Mouse (Mus musculus): ENCODE measurements around the gene Orm2. TPM values are rescaled to one million over a fixed set of nuclear protein-coding genes. Genes with fewer than 3 reads are reported as not detected.

Gene Orm2
- polyA plus RNA-seq, 1 experiment from 2014 or later, result not detected

GRCm38 (mm10) chr4:63356981-63357570 lies 5.2 kb upstream of the Orm2 start:
- Histone ChIP-seq H3K27me3 (ENCODE audit: control insufficient read depth, insufficient read depth, low read length) (no peaks in the 10 kb centered on the region), H3K4me1 (ENCODE audit: control insufficient read depth in 2 of 2, insufficient read depth in 2 of 2, low read length in 2 of 2) (peaks cover 4 to 9% of the 10 kb centered on the region in 2 experiments; a peak in 2 of 4 replicates), H3K9ac (ENCODE audit: low read length) (no peak overlapping the region), H3K4me3 (ENCODE audit: control insufficient read depth in 1 of 2, insufficient read depth in 1 of 2, low read depth in 1 of 2, low read length in 2 of 2) (no peak overlapping the region), H3K27ac (replicated peaks in 1 of 2; ENCODE audit: control insufficient read depth in 1 of 2, insufficient read depth in 1 of 2, low read depth in 2 of 2, low read length in 2 of 2) (no peak overlapping the region), H3K4me2 (ENCODE audit: low read length) (no peak overlapping the region), H3K9me3 (ENCODE audit: control insufficient read depth, low read length) (no peaks in the 10 kb centered on the region), H3K36me3 (ENCODE audit: control insufficient read depth, insufficient read depth, low read length) (no peaks in the 10 kb centered on the region)
- WGBS, result 63% methylated on average over 2 of the region's 2 CpGs
- no peak for ATAC-seq (ENCODE audit: insufficient number of reproducible peaks, insufficient read depth, low FRiP score, low read depth)

- Histone ChIP-seq H3K4me3 (ENCODE audit: control insufficient read depth in 1 of 2, insufficient read depth in 1 of 2, low read depth in 1 of 2, low read length in 2 of 2) (no peak overlapping the region), H3K27ac (replicated peaks in 1 of 2; ENCODE audit: control insufficient read depth in 1 of 2, insufficient read depth in 1 of 2, low read depth in 2 of 2, low read length in 2 of 2) (no peak overlapping the region), H3K27me3 (ENCODE audit: control insufficient read depth, insufficient read depth, low read length) (no peaks in the 10 kb centered on the region), H3K4me2 (ENCODE audit: low read length) (no peak overlapping the region), H3K4me1 (ENCODE audit: control insufficient read depth in 2 of 2, insufficient read depth in 2 of 2, low read length in 2 of 2) (peaks cover 4 to 9% of the 10 kb centered on the region in 2 experiments; a peak in 2 of 4 replicates), H3K9me3 (ENCODE audit: control insufficient read depth, low read length) (no peaks in the 10 kb centered on the region), H3K36me3 (ENCODE audit: control insufficient read depth, insufficient read depth, low read length) (no peaks in the 10 kb centered on the region), H3K9ac (ENCODE audit: low read length) (no peak overlapping the region)
- no peak for ATAC-seq (ENCODE audit: insufficient number of reproducible peaks, insufficient read depth, low FRiP score, low read depth)
- 59% methylated on average over 6 of the region's 6 CpGs for WGBS
Measured at GRCm38 (mm10) chr4:63359861-63360260, 2.4 kb upstream of the Orm2 start.

DNA sequence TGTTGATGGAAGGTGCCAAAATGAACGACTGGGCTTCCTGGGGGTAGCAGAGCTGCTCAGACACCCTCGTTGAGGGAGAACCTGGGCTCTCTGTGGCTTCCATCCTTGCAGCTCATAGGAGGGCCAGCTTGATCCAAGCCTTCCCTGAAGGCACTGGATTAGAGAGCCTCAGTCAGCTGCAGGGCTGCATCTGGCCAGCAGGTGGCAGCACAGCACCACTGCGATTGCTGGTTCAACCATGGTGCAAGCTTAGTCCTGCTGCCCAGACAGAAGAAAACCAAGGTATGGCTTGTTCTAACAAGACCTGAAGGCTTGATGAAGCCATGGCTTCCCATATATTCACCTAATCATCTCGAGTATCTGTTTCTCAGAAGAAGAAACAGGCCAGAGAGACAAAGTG lies 6.3 kb downstream of the Orm2 start:
- no peak overlapping the region for H3K27ac ChIP-seq (replicated peaks in 1 of 2; ENCODE audit: control insufficient read depth in 1 of 2, insufficient read depth in 1 of 2, low read depth in 2 of 2, low read length in 2 of 2)
- H3K9ac ChIP-seq (ENCODE audit: low read length), result no peak overlapping the region
- no peaks in the 10 kb centered on the region for H3K4me1 ChIP-seq (ENCODE audit: control insufficient read depth in 2 of 2, insufficient read depth in 2 of 2, low read length in 2 of 2)
- H3K27me3 ChIP-seq (ENCODE audit: control insufficient read depth, insufficient read depth, low read length), result peaks cover 6% of the 10 kb centered on the region; the same call in 1 of the 2 replicates
- ATAC-seq (ENCODE audit: insufficient number of reproducible peaks, insufficient read depth, low FRiP score, low read depth), result no peak
- WGBS, result 11% methylated on average over 4 of the region's 4 CpGs
- H3K36me3 ChIP-seq (ENCODE audit: control insufficient read depth, insufficient read depth, low read length), result peaks cover 17% of the 10 kb centered on the region
- no peaks in the 10 kb centered on the region for H3K9me3 ChIP-seq (ENCODE audit: control insufficient read depth, low read length)
- H3K4me3 ChIP-seq (ENCODE audit: control insufficient read depth in 1 of 2, insufficient read depth in 1 of 2, low read depth in 1 of 2, low read length in 2 of 2), result no peak overlapping the region
- H3K4me2 ChIP-seq (ENCODE audit: low read length), result no peak overlapping the region

DNA sequence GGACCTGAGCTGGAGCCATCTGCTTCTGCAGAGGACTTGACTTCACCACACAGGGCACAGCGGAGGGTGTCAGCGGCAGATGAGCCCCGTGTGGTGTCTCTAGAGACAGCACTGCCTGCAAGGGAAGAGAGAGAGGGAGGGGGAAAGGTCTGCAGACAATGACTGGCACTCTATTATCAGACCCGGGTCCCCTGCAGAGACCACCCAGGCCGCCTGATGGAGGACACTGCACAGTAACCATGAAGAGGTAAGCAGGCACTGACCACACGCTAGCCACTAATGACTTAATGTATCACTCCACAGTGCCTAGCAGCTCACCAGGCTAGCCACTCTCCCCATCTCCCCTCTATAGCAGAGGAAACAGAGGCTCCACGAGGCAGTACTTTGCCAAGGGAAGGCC lies 8.6 kb downstream of the Orm2 start:
- H3K27ac ChIP-seq (replicated peaks in 1 of 2; ENCODE audit: control insufficient read depth in 1 of 2, insufficient read depth in 1 of 2, low read depth in 2 of 2, low read length in 2 of 2), result no peak overlapping the region
- H3K9me3 ChIP-seq (ENCODE audit: control insufficient read depth, low read length), result no peaks in the 10 kb centered on the region
- H3K4me1 ChIP-seq (ENCODE audit: control insufficient read depth in 2 of 2, insufficient read depth in 2 of 2, low read length in 2 of 2), result no peaks in the 10 kb centered on the region
- H3K36me3 ChIP-seq (ENCODE audit: control insufficient read depth, insufficient read depth, low read length), result peaks cover 22% of the 10 kb centered on the region
- peaks cover 6% of the 10 kb centered on the region; the same call in 1 of the 2 replicates for H3K27me3 ChIP-seq (ENCODE audit: control insufficient read depth, insufficient read depth, low read length)
- H3K4me3 ChIP-seq (ENCODE audit: control insufficient read depth in 1 of 2, insufficient read depth in 1 of 2, low read depth in 1 of 2, low read length in 2 of 2), result no peak overlapping the region
- WGBS, result 35% methylated on average over 7 of the region's 7 CpGs
- no peak overlapping the region for H3K4me2 ChIP-seq (ENCODE audit: low read length)
- no peak overlapping the region for H3K9ac ChIP-seq (ENCODE audit: low read length)
- ATAC-seq (ENCODE audit: insufficient number of reproducible peaks, insufficient read depth, low FRiP score, low read depth), result no peak

DNA sequence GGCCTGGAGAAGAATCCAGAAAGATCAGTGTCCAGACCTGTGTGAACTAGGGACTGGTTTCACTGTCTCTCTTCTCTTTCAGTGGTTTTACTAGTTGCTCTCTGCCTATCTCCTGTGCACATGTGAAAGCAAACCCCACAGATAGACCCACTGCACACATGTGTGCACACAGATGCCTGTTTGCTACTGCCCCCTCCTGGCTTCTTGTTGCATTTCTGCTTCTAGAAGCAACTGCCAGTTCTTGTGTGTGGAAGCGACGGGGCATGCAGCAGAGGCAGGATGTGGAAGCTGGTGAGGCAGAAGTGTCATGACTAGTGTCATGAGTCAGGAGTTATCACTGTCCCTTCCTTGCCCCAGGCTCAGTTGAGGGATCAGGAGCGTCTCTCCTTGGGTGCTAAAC lies 9.6 kb downstream of the Orm2 start:
- H3K9me3 ChIP-seq (ENCODE audit: control insufficient read depth, low read length), result no peaks in the 10 kb centered on the region
- no peak overlapping the region for H3K27ac ChIP-seq (replicated peaks in 1 of 2; ENCODE audit: control insufficient read depth in 1 of 2, insufficient read depth in 1 of 2, low read depth in 2 of 2, low read length in 2 of 2)
- no peaks in the 10 kb centered on the region for H3K4me1 ChIP-seq (ENCODE audit: control insufficient read depth in 2 of 2, insufficient read depth in 2 of 2, low read length in 2 of 2)
- ATAC-seq (ENCODE audit: insufficient number of reproducible peaks, insufficient read depth, low FRiP score, low read depth), result no peak
- WGBS, result 51% methylated on average over 3 of the region's 3 CpGs
- peaks cover 6% of the 10 kb centered on the region; the same call in 1 of the 2 replicates for H3K27me3 ChIP-seq (ENCODE audit: control insufficient read depth, insufficient read depth, low read length)
- no peak overlapping the region for H3K9ac ChIP-seq (ENCODE audit: low read length)
- H3K4me3 ChIP-seq (ENCODE audit: control insufficient read depth in 1 of 2, insufficient read depth in 1 of 2, low read depth in 1 of 2, low read length in 2 of 2), result no peak overlapping the region
- peaks cover 22% of the 10 kb centered on the region for H3K36me3 ChIP-seq (ENCODE audit: control insufficient read depth, insufficient read depth, low read length)
- no peak overlapping the region for H3K4me2 ChIP-seq (ENCODE audit: low read length)

DNA sequence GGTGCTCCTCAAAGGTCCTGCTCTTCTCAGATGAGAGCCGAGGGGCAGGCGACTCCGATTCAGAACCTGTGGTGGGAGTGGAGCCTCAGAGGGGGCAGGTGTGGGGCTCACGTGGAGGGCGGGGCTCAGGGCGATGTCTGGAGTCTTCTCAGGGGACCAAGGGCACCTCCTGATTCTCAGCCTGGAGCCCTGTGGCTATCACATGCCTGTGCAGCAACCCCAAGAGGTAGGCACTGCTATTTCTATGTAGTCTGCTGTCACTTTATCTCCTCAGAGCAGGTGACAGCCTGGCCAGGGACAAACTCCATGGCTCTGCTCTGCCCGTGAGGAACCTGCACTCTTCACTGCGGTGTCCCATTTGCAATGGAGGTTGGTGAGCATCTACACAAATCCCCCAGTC lies 11.2 kb downstream of the Orm2 start:
- 86% methylated on average over 8 of the region's 8 CpGs for WGBS
- Histone ChIP-seq H3K36me3 (ENCODE audit: control insufficient read depth, insufficient read depth, low read length) (peaks cover 24% of the 10 kb centered on the region), H3K4me1 (ENCODE audit: control insufficient read depth in 2 of 2, insufficient read depth in 2 of 2, low read length in 2 of 2) (no peaks in the 10 kb centered on the region)

DNA sequence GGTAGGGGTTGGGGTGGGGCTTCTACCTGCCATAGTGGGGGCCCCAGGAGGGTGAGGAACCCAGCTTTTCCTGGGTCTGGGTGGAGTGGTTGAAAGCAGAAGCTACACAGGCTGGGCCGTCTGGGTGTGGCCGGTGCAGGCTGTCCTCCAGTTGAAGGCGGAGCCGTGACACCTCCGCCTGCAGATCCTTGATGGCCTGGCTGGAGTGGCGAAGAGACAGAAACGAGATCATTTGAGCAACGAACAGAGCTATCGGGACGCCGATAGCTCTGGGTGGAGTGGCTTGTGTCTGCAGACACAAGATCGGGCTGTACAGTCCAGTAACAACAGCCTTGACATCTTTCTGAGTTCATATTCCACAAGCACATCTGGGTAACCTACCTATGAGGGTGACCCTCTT lies 12.1 kb downstream of the Orm2 start:
- Histone ChIP-seq H3K4me3 (ENCODE audit: control insufficient read depth in 1 of 2, insufficient read depth in 1 of 2, low read depth in 1 of 2, low read length in 2 of 2) (no peak overlapping the region), H3K27me3 (ENCODE audit: control insufficient read depth, insufficient read depth, low read length) (peaks cover 6% of the 10 kb centered on the region; the same call in 1 of the 2 replicates), H3K9me3 (ENCODE audit: control insufficient read depth, low read length) (no peaks in the 10 kb centered on the region), H3K4me1 (ENCODE audit: control insufficient read depth in 2 of 2, insufficient read depth in 2 of 2, low read length in 2 of 2) (no peaks in the 10 kb centered on the region), H3K27ac (replicated peaks in 1 of 2; ENCODE audit: control insufficient read depth in 1 of 2, insufficient read depth in 1 of 2, low read depth in 2 of 2, low read length in 2 of 2) (no peak overlapping the region), H3K9ac (ENCODE audit: low read length) (no peak overlapping the region), H3K36me3 (ENCODE audit: control insufficient read depth, insufficient read depth, low read length) (peaks cover 31% of the 10 kb centered on the region), H3K4me2 (ENCODE audit: low read length) (no peak overlapping the region)
- 76% methylated on average over 12 of the region's 12 CpGs for WGBS
- no peak for ATAC-seq (ENCODE audit: insufficient number of reproducible peaks, insufficient read depth, low FRiP score, low read depth)

More for the DNA sequence above, 11.2 kb downstream of the Orm2 start:
- no peak overlapping the region for H3K27ac ChIP-seq (replicated peaks in 1 of 2; ENCODE audit: control insufficient read depth in 1 of 2, insufficient read depth in 1 of 2, low read depth in 2 of 2, low read length in 2 of 2)
- H3K9me3 ChIP-seq (ENCODE audit: control insufficient read depth, low read length), result no peaks in the 10 kb centered on the region
- H3K4me2 ChIP-seq (ENCODE audit: low read length), result no peak overlapping the region
- no peak for ATAC-seq (ENCODE audit: insufficient number of reproducible peaks, insufficient read depth, low FRiP score, low read depth)
- H3K4me3 ChIP-seq (ENCODE audit: control insufficient read depth in 1 of 2, insufficient read depth in 1 of 2, low read depth in 1 of 2, low read length in 2 of 2), result no peak overlapping the region
- H3K9ac ChIP-seq (ENCODE audit: low read length), result no peak overlapping the region
- H3K27me3 ChIP-seq (ENCODE audit: control insufficient read depth, insufficient read depth, low read length), result peaks cover 6% of the 10 kb centered on the region; the same call in 1 of the 2 replicates

- peaks cover 35% of the 10 kb centered on the region for H3K36me3 ChIP-seq (ENCODE audit: control insufficient read depth, insufficient read depth, low read length)
- no peak overlapping the region for H3K27ac ChIP-seq (replicated peaks in 1 of 2; ENCODE audit: control insufficient read depth in 1 of 2, insufficient read depth in 1 of 2, low read depth in 2 of 2, low read length in 2 of 2)
- H3K4me3 ChIP-seq (ENCODE audit: control insufficient read depth in 1 of 2, insufficient read depth in 1 of 2, low read depth in 1 of 2, low read length in 2 of 2), result no peak overlapping the region
- no peaks in the 10 kb centered on the region for H3K9me3 ChIP-seq (ENCODE audit: control insufficient read depth, low read length)
- no peak overlapping the region for H3K9ac ChIP-seq (ENCODE audit: low read length)
- no peak for ATAC-seq (ENCODE audit: insufficient number of reproducible peaks, insufficient read depth, low FRiP score, low read depth)
- WGBS, result 82% methylated on average over 1 of the region's 1 CpGs
- no peaks in the 10 kb centered on the region for H3K4me1 ChIP-seq (ENCODE audit: control insufficient read depth in 2 of 2, insufficient read depth in 2 of 2, low read length in 2 of 2)
- H3K4me2 ChIP-seq (ENCODE audit: low read length), result no peak overlapping the region
- H3K27me3 ChIP-seq (ENCODE audit: control insufficient read depth, insufficient read depth, low read length), result peaks cover 6% of the 10 kb centered on the region; the same call in 1 of the 2 replicates
Measured at GRCm38 (mm10) chr4:63375367-63375766, 13.1 kb downstream of the Orm2 start.

Data from heart, embryonic 14.5 days (tissue).